Mouse (Mus musculus): ENCODE measurements around the gene March1. TPM values are rescaled to one million over a fixed set of nuclear protein-coding genes. Genes with fewer than 3 reads are reported as not detected.
A peak's percentile ranks its signal among the peaks of the same experiment; 100 is the strongest.

Gene March1
- total and polyA plus RNA-seq, 3 experiments, result 0.04 TPM; not detected in 2

DNA sequence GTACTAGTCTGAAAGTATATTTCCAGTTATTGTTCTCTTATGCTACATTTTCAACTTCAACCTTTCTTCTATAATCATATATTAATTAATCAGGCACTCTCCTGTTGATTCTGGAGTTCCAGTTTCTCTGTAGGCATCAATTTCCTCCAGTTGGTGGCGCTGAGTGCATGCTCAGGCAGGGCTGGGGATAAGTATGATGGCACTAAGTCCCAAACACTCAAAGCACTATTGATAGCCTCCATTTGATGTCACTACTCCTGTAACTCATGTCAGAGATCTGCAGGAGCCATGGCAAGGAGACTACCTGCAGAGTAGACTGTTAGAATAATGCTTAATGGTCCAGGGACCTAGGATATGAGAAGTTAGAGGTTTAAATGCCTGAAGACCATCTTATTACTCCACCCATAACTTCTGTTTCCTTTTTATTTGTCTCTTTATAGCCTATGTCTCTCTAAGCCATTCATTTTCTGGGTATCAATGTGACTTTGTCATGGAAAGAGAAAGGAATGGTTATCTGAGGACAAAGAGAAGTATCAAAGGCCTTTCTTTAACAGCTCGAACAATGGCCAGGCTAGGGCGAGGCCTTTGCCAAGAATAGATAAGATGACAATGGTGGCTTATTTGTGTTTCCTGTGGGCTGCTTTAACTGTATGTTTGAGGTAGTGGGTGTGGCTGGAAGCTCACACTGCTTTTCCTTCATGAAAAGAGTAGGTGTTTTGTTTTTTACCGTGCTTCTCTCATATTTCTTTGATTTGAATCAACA, 705.5 kb downstream of the March1 start:
- no peaks in the 10 kb centered on the region for H3K27me3 ChIP-seq (ENCODE audit: control insufficient read depth in 1 of 2, insufficient read depth in 2 of 2, low read length in 2 of 2)
- peak overlapping the region; percentile 43 for H3K27ac ChIP-seq (ENCODE audit: control insufficient read depth, low read depth, low read length)
- no peak for TF ChIP-seq CHD1 (IDR thresholded peaks at IDR 0.05; ENCODE audit: low read depth, low read length)
- TF ChIP-seq GATA1 (IDR thresholded peaks at IDR 0.05; ENCODE audit: low read depth, low read length), result peak; percentile 69
- TF ChIP-seq ZC3H11A (IDR thresholded peaks at IDR 0.05; ENCODE audit: low read depth, low read length), result peak; percentile 16; the same call in 1 of the 2 replicates
- TF ChIP-seq USF2 (IDR thresholded peaks at IDR 0.05; ENCODE audit: borderline replicate concordance in 1 of 2, insufficient read depth in 1 of 2, low read depth in 1 of 2, low read length in 2 of 2), result no peak
- no peak for TF ChIP-seq MAFK (IDR thresholded peaks at IDR 0.05; ENCODE audit: borderline replicate concordance, low read depth, low read length)
- 0 out of 2 replicates have a peak, but pooled peaks have one; percentile 23 for TF ChIP-seq SIN3A (IDR thresholded peaks at IDR 0.05; ENCODE audit: low read length)
- TF ChIP-seq HCFC1 (IDR thresholded peaks at IDR 0.05; ENCODE audit: low read depth, low read length), result 0 out of 2 replicates have a peak, but pooled peaks have one; percentile 14
- TF ChIP-seq MAZ (IDR thresholded peaks at IDR 0.05; ENCODE audit: low read depth, low read length), result no peak
- no peak; the same call in 1 of the 2 replicates for TF ChIP-seq RCOR1 (IDR thresholded peaks at IDR 0.05; ENCODE audit: low read depth, low read length)
- TF ChIP-seq BHLHE40 (IDR thresholded peaks at IDR 0.05; ENCODE audit: borderline replicate concordance, low read depth, low read length), result no peak
- no peak for TF ChIP-seq TBP (IDR thresholded peaks at IDR 0.05; ENCODE audit: low read depth, low read length)
- peak; percentile 62 to 74 for TF ChIP-seq EP300 (IDR thresholded peaks at IDR 0.05; ENCODE audit: low read depth in 1 of 2, low read length in 2 of 2)
- TF ChIP-seq MXI1 (IDR thresholded peaks at IDR 0.05; ENCODE audit: low read depth, low read length), result no peak
- no peak for TF ChIP-seq TCF12 (IDR thresholded peaks at IDR 0.05; ENCODE audit: low read depth, low read length)
- peak; percentile 21 to 64 (median 61); a peak in 5 of 6 replicates for TF ChIP-seq CTCF (IDR thresholded peaks at IDR 0.05 in 2 of 3, conservative IDR thresholded peaks at IDR 0.05 in 1 of 3; ENCODE audit: control insufficient read depth in 1 of 3, insufficient read depth in 1 of 3, low read depth in 2 of 3, low read length in 3 of 3, poor library complexity in 1 of 3, severe bottlenecking in 1 of 3)
- peak; percentile 52 for TF ChIP-seq SMC3 (IDR thresholded peaks at IDR 0.05; ENCODE audit: low read depth, low read length)
- no peak for TF ChIP-seq USF1 (IDR thresholded peaks at IDR 0.05; ENCODE audit: low read depth, low read length)
- TF ChIP-seq RAD21 (IDR thresholded peaks at IDR 0.05; ENCODE audit: low read depth, low read length), result peak; percentile 56
- no peak for TF ChIP-seq ZKSCAN1 (IDR thresholded peaks at IDR 0.05; ENCODE audit: low read depth, low read length)
- no peak for TF ChIP-seq MEF2A (IDR thresholded peaks at IDR 0.05; ENCODE audit: extremely low read depth, insufficient replicate concordance, low read depth, low read length, poor library complexity, severe bottlenecking)
- TF ChIP-seq TAL1 (IDR thresholded peaks at IDR 0.05; ENCODE audit: low read length), result no peak
- no peak for TF ChIP-seq CHD2 (IDR thresholded peaks at IDR 0.05; ENCODE audit: low read length)
- H3K36me3 ChIP-seq (ENCODE audit: control insufficient read depth in 1 of 2, insufficient read depth in 2 of 2, low read length in 2 of 2), result peaks cover 0 to 2% of the 10 kb centered on the region in 2 experiments; a peak in 1 of 4 replicates
- no peak overlapping the region for H3K9ac ChIP-seq (ENCODE audit: control insufficient read depth, low read depth, low read length, poor library complexity, severe bottlenecking)
- peak overlapping the region in 1 of 2 experiments; percentile 45; a peak in 2 of 4 replicates for H3K4me3 ChIP-seq (ENCODE audit: control insufficient read depth in 1 of 2, insufficient read depth in 1 of 2, low read depth in 2 of 2, low read length in 2 of 2)
- no peaks in the 10 kb centered on the region for H3K79me2 ChIP-seq (ENCODE audit: control insufficient read depth, insufficient read depth, low read length, poor library complexity)
- DNase-seq (ENCODE audit: low read depth, low spot score), result peak; percentile 70
- peaks cover 0 to 4% of the 10 kb centered on the region in 2 experiments; a peak in 1 of 4 replicates for H3K4me1 ChIP-seq (ENCODE audit: control insufficient read depth in 1 of 2, insufficient read depth in 2 of 2, low read length in 2 of 2)
- no peaks in the 10 kb centered on the region for H3K9me3 ChIP-seq (replicated peaks; ENCODE audit: insufficient read depth, low read length)

Measured in MEL (cell line).